Mouse (Mus musculus): ENCODE data around the gene Slk. TPM values are rescaled to one million over a fixed set of nuclear protein-coding genes. Genes with fewer than 3 reads are reported as not detected.

The Slk gene
- polyA plus RNA-seq (2016; fragmentation: Nextera tagmentation; extraction: Ambion mirVana): 5.1 and 7.8 TPM in 2 replicates

DNA sequence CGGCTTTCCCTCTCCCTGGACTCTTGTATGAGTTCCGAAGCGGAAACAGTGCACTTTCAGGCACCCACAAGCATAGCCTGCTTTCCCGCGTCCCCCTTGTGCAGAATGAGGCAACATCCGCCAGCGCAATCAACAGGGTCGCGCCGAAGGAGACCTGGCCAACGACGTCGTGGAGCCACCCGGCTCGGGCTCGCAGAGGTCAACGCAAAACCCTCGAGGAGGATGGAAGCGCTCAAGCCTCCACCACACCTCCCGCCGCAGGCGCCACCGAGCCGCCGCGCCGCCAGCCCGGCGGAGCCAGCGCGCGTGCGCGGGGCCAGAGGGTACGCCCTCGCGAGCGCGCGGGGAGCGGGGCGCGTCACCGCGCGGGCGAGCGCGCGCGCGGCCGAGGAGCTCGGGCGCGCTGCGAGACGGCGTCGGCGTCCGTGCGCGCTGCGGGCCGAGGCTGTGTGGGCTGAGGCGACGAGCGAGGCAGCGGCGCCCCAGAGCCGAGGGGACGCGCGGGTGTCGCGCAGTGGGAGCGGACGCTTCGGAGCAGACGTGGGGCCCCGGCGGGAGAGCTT lies at the start of gene Slk:
TSS of gene Slk (plus strand) at position 454 of the 563 bp plus-strand sequence.
- peaks cover 25% of the 10 kb centered on the region for H3K4me1 ChIP-seq (replicated peaks)
- peaks cover 3% of the 10 kb centered on the region; the same call in 1 of the 2 replicates for H3K27me3 ChIP-seq (ENCODE audit: insufficient read depth, poor library complexity, severe bottlenecking)
- H3K9me3 ChIP-seq: no peaks in the 10 kb centered on the region
- H3K27ac ChIP-seq: peak within 1 kb of the TSS; percentile 97
- H3K4me3 ChIP-seq: peak within 1 kb of the TSS; percentile 78
- 1% methylated on average over 83 of the region's 83 CpGs for WGBS
- no peaks in the 10 kb centered on the region for H3K36me3 ChIP-seq
- peak; percentile 86 for DNase-seq (ENCODE audit: low spot score)

DNA sequence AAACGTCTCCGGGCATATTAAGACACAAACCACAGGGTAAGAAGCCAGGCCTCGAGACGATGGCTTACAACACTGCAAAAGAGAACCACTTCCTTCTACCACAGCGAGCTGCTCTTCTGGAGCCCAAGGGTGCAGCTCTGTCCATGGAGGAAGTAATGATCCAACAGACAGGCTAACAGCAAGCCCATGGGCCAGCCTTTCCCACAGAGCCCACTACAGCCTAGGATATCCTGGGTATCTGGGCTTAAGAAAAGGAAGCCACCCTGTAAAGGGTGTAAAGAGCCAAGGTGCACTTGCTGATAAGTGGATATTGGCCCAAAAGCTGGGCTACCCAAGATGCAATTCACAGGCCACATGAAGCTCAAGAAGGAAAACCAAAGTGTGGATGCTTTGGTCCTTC lies 48.2 kb upstream of the Slk start:
- Histone ChIP-seq H3K4me1 (replicated peaks) (peaks cover 19% of the 10 kb centered on the region), H3K36me3 (peaks cover 66% of the 10 kb centered on the region), H3K9me3 (peaks cover 5% of the 10 kb centered on the region; the same call in 1 of the 2 replicates), H3K27ac (no peak overlapping the region), H3K4me3 (no peak overlapping the region), H3K27me3 (ENCODE audit: insufficient read depth, poor library complexity, severe bottlenecking) (no peaks in the 10 kb centered on the region)
- DNase-seq (ENCODE audit: low spot score): no peak
- WGBS: 76% methylated on average over 5 of the region's 5 CpGs

DNA sequence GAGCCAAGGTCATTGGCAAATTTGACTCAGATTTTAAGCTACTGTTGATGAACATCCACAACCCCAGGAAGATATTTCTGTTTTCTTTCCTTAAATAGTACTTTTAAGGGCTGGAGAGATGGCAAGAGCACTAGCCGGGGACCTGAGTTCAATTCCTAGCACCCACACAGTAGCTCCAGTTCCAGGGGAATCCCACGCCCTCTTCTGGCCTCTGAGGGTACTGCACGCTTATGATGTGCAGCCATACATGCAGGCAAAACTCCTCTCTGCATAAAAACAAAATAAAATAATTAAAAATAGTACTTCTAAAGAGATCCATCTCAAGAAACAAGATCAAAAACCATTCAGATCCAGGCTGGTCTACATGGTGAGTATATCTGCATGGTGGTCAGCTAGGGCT lies 47.0 kb upstream of the Slk start:
- 84% methylated on average over 3 of the region's 3 CpGs for WGBS
- Histone ChIP-seq H3K36me3 (peaks cover 55% of the 10 kb centered on the region), H3K27me3 (ENCODE audit: insufficient read depth, poor library complexity, severe bottlenecking) (no peaks in the 10 kb centered on the region), H3K4me3 (no peak overlapping the region), H3K27ac (no peak overlapping the region), H3K4me1 (replicated peaks) (peaks cover 27% of the 10 kb centered on the region), H3K9me3 (peaks cover 5% of the 10 kb centered on the region; the same call in 1 of the 2 replicates)
- no peak for DNase-seq (ENCODE audit: low spot score)

DNA sequence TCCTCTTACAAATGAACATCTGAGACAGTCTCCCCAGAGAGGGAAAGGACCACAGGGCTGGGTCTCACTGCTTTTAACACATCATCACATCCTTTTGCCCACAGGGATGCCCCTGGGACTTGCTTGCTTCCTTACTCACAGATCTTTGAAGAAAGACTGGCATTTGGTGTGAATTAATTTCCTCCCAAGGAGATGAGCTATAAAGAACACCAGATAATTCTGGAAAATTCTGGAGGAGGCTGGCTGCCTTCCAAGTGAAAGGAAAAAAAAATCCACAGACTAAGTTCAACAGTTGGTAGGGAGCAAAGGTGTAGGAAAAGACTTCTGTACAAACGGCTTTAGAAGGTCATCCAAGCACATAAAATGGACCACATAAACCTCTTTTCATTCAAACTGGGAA lies 45.3 kb upstream of the Slk start:
- Histone ChIP-seq H3K36me3 (peaks cover 40% of the 10 kb centered on the region), H3K4me3 (no peak overlapping the region), H3K27me3 (ENCODE audit: insufficient read depth, poor library complexity, severe bottlenecking) (peaks cover 5% of the 10 kb centered on the region; the same call in 1 of the 2 replicates), H3K27ac (no peak overlapping the region), H3K9me3 (peaks cover 5% of the 10 kb centered on the region; the same call in 1 of the 2 replicates), H3K4me1 (replicated peaks) (peaks cover 40% of the 10 kb centered on the region)
- 92% methylated on average over 1 of the region's 1 CpGs for WGBS
- no peak for DNase-seq (ENCODE audit: low spot score)

DNA sequence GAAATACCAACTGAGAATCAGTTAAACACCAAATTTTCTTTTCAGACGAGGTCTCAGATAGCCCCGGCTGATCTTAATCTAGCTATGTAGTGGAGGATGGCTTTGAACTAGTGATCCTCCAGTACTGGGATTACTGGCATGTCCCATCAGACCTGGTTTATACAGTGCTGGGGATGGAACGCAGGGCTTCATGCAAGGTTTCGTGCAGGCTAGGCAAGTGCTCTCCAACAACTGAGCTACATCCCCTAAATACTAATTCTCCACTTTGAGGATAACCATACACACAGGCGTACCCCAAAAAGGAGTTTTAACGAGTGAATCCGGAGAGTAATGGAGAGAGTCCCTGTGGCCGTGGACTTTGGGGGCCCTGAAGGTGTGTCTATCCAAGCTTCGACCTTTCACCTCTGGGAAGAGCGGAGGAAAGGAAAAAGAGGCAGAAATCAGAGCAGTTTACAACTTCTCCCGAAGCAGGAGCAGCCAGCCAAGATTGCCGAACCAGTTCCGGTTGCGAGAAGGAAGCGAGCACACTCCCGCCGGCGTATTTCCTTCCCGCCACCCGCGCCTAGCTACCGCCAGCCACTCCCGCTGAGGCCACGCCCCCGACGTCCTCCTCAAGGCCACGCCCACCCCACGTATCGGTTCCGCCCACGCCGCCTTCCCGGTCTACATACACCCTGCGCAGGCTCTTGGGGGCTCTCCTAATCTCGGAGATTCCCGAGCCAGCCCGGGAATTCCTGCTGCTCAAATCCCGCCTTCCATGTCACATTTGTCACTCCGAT lies 42.8 kb upstream of the Slk start:
- DNase-seq (ENCODE audit: low spot score): peak; percentile 98
- Histone ChIP-seq H3K4me3 (peak overlapping the region; percentile 66), H3K4me1 (replicated peaks) (peaks cover 37% of the 10 kb centered on the region), H3K27ac (peak overlapping the region; percentile 91), H3K27me3 (ENCODE audit: insufficient read depth, poor library complexity, severe bottlenecking) (peaks cover 5% of the 10 kb centered on the region; the same call in 1 of the 2 replicates), H3K36me3 (peaks cover 25% of the 10 kb centered on the region), H3K9me3 (peaks cover 5% of the 10 kb centered on the region; the same call in 1 of the 2 replicates)
- WGBS: 6% methylated on average over 39 of the region's 39 CpGs

DNA sequence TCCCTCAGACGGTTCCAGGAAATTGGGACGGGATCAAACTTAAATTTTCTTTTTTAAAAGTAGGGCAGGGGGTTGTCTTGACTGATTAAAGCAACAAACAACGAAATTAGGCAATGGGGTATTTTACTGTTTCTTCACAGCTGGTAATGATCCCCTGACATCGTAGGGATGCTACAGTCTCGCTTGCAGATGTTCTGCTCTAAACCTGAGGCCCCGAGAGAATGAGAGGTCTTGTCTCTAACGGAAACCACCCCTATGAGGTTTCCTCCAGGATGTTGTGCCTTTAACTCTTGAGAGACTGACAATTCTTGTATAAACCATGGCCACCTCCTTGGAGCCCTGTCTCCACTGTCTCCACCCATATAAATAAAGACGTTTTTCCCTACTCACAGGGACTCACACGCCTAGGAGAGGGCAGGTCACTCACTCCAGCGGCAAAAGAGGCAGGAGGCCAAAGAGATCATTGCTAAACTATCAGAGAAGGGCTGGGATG lies 42.1 kb upstream of the Slk start, which contains the start of gene Stn1:
TSS of gene Stn1 (minus strand) at position 208 of the 493 bp plus-strand sequence.
- no peak for DNase-seq (ENCODE audit: low spot score)
- 4% methylated on average over 10 of the region's 10 CpGs for WGBS
- H3K27me3 ChIP-seq (ENCODE audit: insufficient read depth, poor library complexity, severe bottlenecking): peaks cover 5% of the 10 kb centered on the region; the same call in 1 of the 2 replicates
- peaks cover 19% of the 10 kb centered on the region for H3K36me3 ChIP-seq
- peak within 1 kb of the TSS; percentile 66 for H3K4me3 ChIP-seq
- peak within 1 kb of the TSS; percentile 91 for H3K27ac ChIP-seq
- peaks cover 4% of the 10 kb centered on the region; the same call in 1 of the 2 replicates for H3K9me3 ChIP-seq
- peaks cover 40% of the 10 kb centered on the region for H3K4me1 ChIP-seq (replicated peaks)

DNA sequence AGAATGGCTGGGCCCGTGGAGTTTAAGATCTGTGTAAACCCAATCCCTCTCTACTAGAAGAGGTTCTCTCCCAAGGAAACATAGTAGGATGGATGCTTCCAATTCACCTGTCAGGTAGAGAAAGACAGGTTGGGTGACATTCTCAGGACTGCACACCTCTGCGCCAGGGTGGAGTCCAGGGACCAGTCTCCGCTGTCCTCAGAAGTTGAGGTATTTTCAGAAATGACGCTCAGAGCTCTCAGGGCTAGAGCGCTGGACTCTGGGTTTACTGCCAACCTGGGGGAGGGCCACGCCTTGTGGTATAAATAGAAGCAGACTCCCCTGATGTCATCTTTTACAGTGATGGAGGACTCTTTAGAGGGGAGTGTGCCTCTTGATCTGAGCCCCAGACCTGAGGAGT lies 41.6 kb upstream of the Slk start:
- 78% methylated on average over 6 of the region's 6 CpGs for WGBS
- Histone ChIP-seq H3K27ac (peak overlapping the region; percentile 91), H3K27me3 (ENCODE audit: insufficient read depth, poor library complexity, severe bottlenecking) (peaks cover 5% of the 10 kb centered on the region; the same call in 1 of the 2 replicates), H3K9me3 (no peaks in the 10 kb centered on the region; the same call in 1 of the 2 replicates), H3K36me3 (peaks cover 14% of the 10 kb centered on the region), H3K4me3 (peak overlapping the region; percentile 66), H3K4me1 (replicated peaks) (peaks cover 40% of the 10 kb centered on the region)
- no peak for DNase-seq (ENCODE audit: low spot score)

DNA sequence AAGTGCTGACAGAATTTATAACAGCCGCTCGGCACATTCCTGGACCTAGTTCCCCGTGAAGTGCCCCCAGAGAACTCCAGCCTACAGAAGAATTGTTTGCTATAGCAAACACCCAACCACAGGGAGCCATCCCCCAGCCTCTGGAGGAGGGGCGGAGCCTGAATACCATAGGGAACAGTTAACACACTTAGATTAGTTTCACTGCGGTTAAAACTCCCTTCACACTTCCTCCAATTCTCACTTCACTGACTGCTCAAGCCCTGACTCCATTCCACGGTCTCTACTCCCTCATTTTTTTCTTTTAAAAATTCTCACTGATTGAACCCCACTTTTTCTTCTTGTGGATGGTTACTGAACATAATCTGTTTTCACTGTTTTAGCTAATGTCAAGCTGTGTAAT lies 40.7 kb upstream of the Slk start:
- DNase-seq (ENCODE audit: low spot score): no peak
- Histone ChIP-seq H3K9me3 (no peaks in the 10 kb centered on the region), H3K27me3 (ENCODE audit: insufficient read depth, poor library complexity, severe bottlenecking) (peaks cover 7% of the 10 kb centered on the region; the same call in 1 of the 2 replicates), H3K27ac (no peak overlapping the region), H3K4me1 (replicated peaks) (peaks cover 40% of the 10 kb centered on the region), H3K4me3 (no peak overlapping the region), H3K36me3 (peaks cover 5% of the 10 kb centered on the region)
- WGBS: 17% methylated on average over 6 of the region's 6 CpGs

DNA sequence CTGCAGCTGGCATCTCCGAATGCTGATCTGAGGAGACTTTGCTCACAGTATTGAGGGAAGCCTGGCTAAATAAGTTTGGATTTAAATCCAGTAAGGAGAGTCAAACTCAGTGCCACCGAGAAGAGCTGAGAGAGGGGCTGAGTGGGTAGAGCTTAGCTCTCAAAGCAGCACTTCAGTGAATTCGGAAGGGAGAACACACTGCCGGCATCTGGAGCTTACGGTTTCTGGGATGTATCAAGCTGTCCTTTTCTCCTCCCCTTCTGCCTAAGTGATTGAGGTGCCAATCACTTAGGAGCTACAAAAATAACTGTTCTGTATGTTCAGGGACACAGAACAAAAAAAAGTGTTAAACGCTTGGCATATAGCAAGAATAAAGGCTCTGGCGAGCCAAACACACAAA lies 37.0 kb upstream of the Slk start:
- H3K4me1 ChIP-seq (replicated peaks): peaks cover 17% of the 10 kb centered on the region
- H3K36me3 ChIP-seq: no peaks in the 10 kb centered on the region
- no peak overlapping the region for H3K27ac ChIP-seq
- 85% methylated on average over 7 of the region's 7 CpGs for WGBS
- H3K9me3 ChIP-seq: no peaks in the 10 kb centered on the region
- H3K27me3 ChIP-seq (ENCODE audit: insufficient read depth, poor library complexity, severe bottlenecking): peaks cover 10% of the 10 kb centered on the region; the same call in 1 of the 2 replicates
- no peak for DNase-seq (ENCODE audit: low spot score)
- no peak overlapping the region for H3K4me3 ChIP-seq

DNA sequence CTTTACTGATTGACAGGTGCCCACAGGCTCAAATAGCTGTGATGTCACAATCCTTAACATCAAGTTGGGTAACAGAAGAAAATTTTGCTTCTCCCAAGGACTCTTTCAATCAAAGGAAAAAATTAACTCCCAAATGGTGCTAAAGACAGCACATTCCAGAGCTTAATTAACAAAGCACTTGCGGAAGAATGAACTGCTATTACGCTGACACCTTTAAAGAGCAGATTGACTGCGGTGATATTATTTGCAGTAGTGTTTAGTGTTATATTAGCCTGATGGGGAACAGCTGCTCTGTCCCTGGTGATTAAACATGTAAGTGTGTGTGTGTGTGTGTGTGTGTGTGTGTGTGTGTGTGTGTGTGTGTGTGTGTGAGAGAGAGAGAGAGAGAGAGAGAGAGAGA lies 34.4 kb upstream of the Slk start:
- no peaks in the 10 kb centered on the region for H3K36me3 ChIP-seq
- DNase-seq (ENCODE audit: low spot score): no peak
- no peaks in the 10 kb centered on the region for H3K9me3 ChIP-seq
- H3K4me1 ChIP-seq (replicated peaks): peaks cover 4% of the 10 kb centered on the region; the same call in 1 of the 2 replicates
- H3K4me3 ChIP-seq: no peak overlapping the region
- no peak overlapping the region for H3K27ac ChIP-seq
- WGBS: 79% methylated on average over 3 of the region's 3 CpGs
- H3K27me3 ChIP-seq (ENCODE audit: insufficient read depth, poor library complexity, severe bottlenecking): 0 out of 2 replicates have a peak, but pooled peaks cover 5% of the 10 kb centered on the region

DNA sequence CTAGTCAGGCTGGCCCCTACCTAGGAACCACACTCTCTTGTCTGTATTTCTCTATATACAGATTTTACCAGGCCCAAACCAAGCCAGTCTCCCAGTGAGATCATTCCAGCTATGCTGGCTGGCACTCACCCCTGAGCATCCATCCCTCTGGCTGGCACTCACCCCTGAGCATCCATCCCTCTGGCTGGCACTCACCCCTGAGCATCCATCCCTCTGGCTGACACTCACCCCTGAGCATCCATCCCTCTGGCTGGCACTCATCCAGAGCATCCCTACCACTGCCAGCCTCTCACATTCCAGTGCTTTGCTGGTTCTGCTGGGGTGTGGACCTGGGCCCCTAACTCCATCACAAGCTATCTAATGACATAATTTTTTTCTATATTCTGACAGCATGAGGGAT lies 34.0 kb upstream of the Slk start:
- Histone ChIP-seq H3K4me3 (no peak overlapping the region), H3K4me1 (replicated peaks) (peaks cover 4% of the 10 kb centered on the region; the same call in 1 of the 2 replicates), H3K36me3 (no peaks in the 10 kb centered on the region), H3K27ac (no peak overlapping the region), H3K27me3 (ENCODE audit: insufficient read depth, poor library complexity, severe bottlenecking) (0 out of 2 replicates have a peak, but pooled peaks cover 5% of the 10 kb centered on the region), H3K9me3 (no peaks in the 10 kb centered on the region)
- DNase-seq (ENCODE audit: low spot score): no peak

DNA sequence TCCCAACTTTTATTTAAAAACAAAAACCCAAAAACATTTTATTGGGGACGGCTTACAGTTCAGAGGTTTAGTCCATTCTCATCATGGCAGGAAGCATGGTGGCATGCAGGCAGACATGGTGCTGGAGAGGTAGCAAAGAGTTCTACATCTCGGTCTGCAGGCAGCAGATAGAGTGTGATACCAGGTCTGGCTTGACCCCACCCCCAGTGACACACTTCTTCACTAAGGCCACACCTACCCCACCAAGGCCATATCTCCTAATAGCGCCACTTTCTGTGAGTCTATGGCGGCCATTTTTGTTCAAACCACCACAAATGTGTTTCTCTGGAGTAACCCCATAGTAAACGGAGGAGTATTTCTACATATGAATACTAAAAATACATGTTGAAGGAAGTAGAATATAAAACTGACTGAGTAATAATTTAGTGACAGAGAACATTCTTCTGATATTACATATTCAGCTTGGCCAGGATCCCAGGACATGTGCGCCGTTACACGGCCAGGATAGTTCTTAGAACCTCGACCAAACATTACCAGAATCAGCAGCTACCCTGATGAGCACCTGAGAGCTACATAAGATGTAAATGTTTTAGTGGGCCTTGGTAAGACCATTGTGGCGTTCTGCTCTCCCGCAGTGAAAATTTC lies 30.9 kb upstream of the Slk start:
- Histone ChIP-seq H3K36me3 (no peaks in the 10 kb centered on the region), H3K27ac (no peak overlapping the region), H3K4me3 (no peak overlapping the region), H3K27me3 (ENCODE audit: insufficient read depth, poor library complexity, severe bottlenecking) (0 out of 2 replicates have a peak, but pooled peaks cover 3% of the 10 kb centered on the region), H3K4me1 (replicated peaks) (no peaks in the 10 kb centered on the region), H3K9me3 (no peaks in the 10 kb centered on the region)
- 94% methylated on average over 11 of the region's 11 CpGs for WGBS
- DNase-seq (ENCODE audit: low spot score): no peak
